Mouse (Mus musculus) spleen, postnatal 10 days (tissue): ENCODE measurements around the gene Pafah1b3.

Source experiments
- DNase-seq, 2 experiments: peaks; one replicate each; pipeline ENCODE4 v3.0.0; 2021 to 2022; ENCODE audit warnings: low spot score in 2 of 2

Gene Pafah1b3

DNA sequence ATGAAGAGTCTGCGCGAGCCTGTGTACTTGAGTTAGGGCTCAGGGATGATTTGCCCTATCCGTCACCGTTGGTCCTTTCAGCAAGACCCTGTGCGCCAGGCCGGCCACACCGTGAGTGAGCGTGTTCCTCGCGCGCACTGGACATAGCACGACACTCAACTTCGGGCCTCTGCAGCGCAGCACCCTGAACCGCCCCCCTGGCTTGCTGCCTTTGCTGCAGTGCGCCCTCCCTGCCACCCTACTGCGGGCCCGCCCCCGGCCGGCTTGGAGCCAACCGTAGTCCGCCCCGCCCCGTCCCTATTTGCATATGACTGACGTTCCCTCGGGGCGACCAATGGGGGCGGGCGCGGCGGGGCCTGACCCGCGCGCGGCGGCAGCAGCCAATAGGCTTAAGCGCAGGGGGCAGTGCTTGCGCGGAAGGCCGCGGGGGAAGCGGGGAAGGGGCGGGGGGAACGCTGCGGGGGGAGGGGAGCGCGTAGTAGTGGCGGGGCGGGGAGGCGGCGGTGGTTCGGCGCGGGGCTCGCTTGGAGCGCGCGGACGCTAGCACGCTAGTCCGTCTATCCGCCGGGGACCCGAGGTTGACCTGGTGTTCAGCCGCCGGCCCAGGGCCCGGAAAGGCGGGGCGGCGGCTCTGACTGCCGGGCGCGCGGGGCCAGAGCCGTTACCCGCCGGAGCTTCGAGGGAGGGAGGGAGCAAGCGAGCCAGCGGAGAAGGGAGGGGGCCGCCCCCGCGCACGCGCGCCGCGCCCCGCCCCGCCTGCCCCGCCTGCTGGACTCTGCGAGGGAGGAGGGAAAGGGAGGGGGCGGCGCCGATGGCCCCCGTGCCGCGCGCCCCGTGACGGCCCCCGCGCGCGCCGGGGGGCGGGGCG lies 15.8 kb downstream of the Pafah1b3 start:
- peak; percentile 96 to 99 for DNase-seq

DNA sequence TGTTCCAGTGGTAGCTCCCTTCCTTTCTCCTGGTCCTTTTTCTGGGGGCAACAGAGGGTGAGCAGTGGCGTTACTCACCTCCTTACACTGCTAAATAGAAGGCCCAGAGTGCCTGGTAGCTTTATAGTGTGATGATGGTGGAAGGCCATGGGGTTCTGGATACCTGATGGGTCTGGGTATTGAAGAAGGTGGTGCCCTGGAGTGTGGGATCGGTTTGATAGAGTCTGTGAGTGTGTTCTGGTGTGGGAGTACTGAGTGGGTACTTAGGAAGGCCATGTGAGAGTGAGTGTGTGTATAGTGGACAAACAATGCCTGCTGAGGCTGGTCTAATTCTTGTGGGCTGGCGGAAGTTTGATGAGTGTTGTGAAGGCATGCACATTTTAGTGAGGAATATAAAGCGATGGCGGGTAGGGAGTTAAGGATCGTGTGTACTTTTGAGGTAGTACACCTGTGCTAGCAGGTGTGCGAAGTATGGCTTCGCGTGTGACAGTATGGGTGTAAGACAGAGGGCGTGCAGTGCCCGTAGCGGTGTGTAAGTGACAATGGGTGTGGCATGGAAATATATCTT lies 16.5 kb downstream of the Pafah1b3 start:
- DNase-seq = peak in 1 of 2 experiments; percentile 37

DNA sequence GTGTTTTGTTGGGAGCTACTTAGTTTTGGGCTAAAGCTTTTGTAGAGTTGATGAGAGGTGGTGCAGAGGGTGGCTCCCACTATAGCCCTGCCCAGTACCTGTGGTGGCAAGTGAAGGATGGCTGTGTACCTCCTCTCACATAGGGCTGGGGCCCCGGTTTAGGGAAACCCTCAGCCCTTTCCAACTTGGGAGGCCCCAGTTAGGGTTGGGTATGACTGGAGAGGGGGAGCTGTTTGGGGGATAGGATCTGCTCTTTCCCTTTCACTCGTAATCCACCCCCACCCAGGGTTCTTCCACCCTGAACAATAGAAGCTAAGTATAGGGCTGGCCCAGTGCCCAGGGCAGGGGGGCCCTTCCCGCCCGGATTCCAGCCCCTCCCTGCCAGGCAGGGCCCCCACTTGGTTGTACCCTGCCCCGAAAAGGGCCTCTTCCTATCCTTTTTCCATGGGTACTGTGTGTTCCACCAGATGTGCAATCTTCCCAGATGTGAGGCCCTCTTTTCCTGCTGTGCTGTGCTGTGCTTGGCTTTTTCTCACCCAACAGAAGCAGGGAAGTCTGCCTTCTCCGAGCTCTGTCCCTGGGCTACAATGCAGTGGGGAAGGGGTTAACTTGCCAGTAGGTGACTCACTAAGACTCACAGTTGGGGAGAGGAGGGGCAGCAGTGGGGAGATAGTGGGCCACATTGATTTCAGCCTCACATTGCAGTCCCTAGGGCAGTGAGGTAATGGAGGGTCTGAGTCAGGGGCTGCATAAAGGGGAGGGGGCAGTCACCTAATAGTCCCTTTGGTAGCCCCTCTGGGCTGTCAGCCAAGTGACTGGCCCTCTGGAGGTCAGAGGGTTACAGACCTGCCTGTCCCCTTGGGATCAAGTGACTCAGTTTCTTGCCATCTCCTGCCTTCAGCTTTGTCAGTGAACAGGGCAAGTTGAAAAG lies 17.7 kb downstream of the Pafah1b3 start:
- peak in 1 of 2 experiments; percentile 74 for DNase-seq

DNA sequence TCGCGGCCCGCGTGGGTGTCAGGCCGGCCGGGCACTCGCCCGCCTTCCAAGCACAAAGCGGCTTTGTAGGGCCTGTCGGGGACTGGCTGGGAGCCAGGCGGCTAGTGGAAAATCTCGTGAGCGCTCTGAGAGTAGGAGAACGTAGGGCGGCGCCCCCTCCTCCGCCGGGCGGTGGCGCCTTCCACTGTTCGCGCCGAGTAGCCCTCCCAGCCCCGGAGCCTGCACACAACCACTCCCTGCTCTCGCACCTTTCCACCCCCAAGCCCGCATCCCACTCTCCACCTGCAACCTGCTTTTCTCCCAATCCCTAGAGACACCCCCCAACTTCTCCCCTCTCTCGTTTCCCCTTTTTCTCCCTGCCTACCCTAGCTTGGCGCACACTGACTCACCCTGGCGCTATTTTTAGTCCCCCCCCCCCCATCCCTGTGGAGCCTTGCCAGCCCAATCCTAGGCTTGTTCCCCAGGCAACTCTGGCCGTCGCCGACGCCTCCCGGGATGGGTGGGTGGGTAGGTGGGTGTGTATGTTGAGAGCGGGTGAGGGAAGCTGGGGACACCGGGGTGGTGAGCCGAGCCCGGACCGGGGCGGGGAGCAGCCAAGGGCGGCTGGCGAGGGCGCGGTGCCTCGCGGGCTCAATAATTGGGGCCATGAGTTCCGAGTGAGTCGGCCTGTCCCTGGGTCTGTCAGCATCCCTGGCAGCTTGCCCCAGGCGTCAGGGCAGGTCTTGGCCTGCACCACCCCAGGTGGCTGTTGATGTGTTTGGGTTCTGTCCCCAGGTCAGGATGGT lies 18.5 kb downstream of the Pafah1b3 start:
- peak; percentile 85 to 87 for DNase-seq

DNA sequence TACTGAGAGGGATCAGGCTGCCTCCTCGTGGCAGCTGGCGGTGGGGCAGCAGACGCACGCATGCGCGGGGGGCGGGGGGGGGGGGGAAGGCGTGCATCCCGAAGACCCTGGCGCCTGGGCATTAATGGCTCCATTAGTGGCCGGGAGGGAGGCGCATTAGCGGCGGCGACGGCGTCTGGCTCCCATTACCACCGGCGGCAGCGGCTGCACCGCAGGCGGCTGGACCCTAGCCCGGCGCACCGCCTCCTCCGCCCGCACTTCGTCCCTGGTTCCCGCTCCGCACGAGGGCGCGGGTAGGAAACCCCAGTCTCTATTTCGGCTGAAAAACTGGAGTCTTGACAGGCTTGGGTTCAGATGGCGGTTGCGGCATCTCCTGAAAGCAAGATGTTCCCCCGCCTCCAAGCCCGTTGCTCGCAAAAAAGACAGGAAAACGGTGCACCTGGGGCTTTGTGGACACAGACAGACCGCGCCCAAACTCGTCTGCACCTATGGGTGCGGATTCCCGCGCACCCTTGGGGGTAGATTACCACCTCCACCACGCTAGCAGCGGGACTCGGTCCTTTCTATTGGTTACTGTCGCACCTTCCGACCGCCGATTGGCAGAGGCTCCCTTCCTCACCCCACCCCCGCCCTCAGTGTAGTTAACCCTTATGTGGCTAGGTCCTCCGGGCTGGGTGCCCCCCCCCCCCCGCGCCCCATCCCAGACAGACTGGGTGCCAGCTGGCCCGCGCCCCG lies 19.3 kb downstream of the Pafah1b3 start:
- DNase-seq = peak; percentile 82 to 88

DNA sequence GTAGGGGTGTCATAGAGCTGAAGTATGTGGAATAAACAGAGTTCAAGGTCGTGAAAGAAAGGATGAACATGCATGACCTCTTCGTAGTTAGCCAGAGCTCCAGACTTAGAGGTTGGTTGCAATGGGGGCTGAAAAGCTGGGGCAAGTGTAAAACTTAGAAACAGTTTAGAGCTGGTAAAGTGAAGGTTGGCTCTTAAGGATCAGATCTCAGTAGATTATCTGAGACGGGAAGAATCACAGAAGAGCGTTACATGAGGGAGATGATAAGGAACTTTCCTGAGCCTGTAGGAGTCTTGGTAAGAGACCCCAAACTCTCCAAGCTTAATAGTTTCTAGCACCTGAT lies 19.8 kb downstream of the Pafah1b3 start:
- no peak for DNase-seq

DNA sequence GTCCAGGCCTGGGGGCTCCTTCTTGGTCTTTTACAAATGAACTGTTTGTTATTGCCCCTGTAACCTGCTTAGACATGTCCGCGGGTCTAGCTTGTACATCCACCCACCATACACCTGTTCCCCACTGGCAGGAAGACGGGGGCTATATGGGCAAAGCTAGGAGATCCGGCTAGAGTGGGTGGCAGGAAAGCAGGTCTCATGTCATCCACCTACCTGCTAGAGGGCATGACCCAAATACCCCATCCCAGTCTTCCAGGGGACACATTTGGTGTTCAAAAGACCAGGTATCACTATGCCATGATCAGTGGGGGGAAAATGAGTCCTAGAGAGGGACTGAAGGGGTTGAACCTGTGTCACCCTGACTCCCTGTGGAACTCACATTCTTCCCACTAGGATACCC lies 20.4 kb downstream of the Pafah1b3 start:
- DNase-seq = peak in 1 of 2 experiments; percentile 18

DNA sequence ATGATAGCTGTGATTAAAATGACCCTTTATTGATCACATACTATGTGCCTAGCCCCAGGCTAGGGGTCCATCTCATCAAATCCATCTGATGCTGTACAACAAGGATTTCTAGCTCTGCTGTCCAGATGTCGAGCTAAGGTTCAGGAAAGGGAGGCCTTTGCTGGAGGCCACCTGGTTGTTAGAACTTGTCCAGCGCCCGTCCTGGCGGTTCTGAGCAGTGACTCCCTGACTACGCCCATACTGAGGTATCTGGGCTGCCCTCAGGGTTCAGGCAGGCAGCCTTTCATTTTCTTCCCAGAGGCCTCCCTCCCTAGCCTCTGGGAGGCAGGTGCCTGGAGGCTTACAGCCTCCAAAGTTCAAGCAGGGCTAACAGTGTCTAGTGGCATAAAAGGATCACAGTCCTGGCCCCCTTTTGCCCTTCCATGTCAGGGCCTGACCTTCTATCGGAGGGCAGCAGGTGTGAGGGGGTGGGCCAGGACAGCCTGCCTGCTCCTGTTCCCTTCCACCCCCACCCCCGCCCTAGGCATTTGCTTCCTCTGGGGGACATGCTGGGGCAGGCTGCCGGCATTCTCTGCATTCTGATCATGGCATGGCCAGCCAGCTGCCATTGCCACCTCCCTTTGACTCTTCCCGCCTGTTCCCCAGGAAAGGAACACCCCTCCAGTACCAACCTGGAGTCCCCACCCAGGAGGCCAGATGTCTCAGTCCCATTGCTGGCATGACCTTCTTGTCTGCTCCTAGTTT lies 22.1 kb downstream of the Pafah1b3 start:
- peak in 1 of 2 experiments; percentile 16 for DNase-seq

DNA sequence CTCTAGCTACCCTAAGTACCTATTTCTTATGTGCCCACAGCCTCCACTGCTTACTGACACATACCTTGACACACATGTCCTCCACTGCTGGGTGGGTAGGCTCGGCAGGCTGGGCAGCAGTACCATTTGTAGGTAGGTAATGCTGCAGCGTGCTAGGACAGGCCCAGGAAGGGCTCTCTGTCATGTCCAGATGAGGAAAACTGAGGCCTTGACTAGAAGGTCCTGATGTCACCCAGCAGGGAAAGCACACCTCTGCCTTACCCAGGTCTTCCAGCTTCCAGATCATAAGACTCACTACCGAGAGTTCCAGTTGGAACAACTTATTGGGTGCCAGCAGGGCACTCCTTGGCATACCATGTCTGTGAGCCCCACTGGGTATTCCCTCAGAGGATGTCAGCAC lies 22.8 kb downstream of the Pafah1b3 start:
- peak in 1 of 2 experiments; percentile 31 for DNase-seq

DNA sequence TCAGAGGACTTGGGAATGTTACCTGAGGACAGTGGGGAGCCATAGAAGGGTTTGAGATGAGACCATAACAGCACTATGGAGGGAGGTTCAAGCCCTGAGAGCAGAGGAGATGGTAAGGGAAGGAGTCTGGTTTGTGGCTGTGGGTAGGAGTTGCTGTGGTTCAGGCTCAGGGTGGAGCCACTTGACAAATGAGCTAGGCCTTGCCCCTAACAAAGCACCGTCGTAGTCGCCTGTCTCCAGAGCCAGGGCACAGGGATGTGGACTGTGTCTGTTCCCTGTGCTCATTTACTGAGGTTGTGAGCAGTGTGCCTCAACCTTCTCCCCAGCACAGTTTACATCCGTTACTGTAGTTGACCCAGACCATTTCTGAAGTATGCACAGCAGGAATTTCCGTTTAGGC lies 23.2 kb downstream of the Pafah1b3 start:
- peak in 1 of 2 experiments; percentile 39 for DNase-seq

DNA sequence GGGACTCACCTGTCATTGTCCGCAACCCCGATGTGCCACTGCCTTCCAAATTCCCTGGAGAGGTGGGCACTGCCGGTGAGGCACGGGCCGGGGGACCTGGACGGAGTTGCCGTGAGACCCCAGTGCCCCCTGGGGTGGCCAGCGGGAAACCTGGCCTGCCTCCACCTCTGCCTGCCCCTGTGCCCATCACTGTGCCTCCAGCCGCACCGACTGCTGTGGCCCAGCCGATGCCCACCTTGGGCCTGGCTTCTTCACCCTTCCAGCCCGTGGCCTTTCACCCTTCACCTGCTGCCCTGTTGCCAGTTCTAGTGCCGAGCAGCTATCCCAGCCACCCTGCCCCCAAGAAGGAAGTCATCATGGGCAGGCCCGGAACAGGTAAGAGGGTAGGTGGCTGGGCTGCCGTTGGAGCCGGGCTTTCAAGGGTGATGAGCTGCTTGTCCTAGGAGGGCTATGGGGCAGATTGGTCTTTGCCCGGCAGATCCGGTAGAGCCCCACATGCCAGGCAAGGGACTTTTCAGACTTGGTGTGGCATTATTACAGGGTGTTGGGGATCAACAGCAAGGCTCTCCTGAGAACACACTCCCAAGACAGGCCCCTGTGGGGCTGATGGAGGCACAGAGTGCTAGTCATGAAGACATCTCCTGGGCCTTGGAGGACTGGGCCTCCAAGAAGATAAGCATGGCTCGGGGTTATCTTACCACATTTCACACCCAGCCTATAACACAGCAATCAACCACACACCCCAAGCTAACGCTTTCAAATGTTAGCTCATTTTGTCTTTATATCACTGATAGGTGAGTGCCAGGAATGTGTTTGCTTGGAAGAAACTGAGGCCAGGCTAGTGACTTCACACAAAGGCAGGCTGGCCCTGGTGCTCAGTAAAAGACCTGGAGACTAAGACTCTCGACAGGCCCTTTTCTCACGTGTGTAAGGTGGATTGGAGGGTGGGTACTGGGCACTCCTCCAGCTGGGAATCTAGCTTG lies 24.2 kb downstream of the Pafah1b3 start:
- peak; percentile 34 to 42 for DNase-seq

DNA sequence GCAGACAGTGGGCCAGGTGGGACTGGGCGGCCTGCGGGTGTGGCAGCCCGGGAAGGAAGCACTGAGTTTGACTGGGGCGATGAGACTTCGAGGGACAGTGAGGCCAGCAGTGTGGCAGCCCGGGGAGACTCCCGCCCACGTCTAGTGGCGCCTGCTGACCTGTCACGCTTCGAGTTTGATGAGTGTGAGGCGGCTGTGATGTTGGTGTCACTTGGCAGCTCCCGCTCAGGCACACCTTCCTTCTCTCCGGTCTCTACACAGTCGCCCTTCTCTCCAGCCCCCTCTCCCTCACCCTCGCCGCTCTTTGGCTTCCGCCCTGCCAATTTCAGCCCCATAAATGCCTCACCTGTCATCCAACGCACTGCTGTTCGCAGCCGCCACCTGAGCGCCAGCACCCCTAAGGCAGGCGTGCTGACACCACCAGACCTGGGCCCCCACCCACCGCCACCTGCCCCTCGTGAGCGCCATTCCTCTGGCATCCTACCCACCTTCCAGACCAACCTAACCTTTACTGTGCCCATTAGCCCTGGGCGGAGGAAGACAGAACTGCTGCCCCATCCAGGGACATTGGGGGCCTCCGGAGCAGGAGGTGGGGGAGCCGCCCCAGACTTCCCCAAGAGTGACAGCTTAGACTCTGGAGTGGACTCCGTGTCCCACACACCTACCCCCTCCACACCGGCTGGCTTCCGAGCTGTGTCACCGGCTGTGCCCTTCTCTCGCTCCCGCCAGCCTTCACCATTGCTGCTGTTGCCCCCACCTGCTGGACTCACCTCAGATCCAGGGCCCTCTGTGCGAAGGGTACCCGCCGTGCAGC lies 25.1 kb downstream of the Pafah1b3 start:
- peak in 1 of 2 experiments; percentile 4 for DNase-seq

DNA sequence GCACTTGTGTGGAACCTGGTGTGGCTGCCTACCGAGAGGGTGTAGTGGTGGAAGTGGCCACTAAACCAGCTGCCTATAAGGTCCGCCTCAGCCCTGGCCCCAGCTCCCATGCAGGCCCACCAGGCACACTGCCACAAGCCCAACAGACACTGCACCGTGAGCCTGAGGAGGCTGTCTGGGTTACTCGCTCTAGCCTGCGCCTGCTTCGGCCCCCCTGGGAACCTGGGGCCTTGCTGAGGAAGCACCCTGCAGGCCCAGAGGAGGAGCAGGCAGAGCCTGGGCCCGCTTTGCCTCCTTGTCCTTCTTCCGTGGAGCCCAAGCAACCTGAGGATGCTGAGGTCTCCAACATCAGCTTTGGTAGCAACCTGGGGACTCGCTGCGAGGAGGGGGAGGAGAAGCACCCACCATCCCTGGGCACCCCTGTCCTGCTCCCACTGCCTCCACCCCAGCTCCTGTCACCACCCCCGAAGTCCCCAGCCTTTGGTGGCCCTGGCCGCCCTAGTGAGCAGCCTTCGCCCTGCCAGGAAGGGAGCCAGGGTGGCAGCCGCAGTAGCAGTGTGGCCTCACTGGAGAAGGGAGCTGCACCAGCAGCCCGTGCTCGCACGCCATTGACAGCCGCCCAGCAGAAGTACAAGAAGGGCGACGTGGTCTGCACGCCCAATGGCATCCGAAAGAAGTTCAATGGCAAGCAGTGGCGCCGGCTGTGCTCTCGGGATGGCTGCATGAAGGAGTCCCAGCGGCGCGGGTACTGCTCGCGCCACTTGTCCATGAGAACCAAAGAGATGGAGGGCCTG lies 25.9 kb downstream of the Pafah1b3 start:
- DNase-seq = peak; percentile 14 to 23

DNA sequence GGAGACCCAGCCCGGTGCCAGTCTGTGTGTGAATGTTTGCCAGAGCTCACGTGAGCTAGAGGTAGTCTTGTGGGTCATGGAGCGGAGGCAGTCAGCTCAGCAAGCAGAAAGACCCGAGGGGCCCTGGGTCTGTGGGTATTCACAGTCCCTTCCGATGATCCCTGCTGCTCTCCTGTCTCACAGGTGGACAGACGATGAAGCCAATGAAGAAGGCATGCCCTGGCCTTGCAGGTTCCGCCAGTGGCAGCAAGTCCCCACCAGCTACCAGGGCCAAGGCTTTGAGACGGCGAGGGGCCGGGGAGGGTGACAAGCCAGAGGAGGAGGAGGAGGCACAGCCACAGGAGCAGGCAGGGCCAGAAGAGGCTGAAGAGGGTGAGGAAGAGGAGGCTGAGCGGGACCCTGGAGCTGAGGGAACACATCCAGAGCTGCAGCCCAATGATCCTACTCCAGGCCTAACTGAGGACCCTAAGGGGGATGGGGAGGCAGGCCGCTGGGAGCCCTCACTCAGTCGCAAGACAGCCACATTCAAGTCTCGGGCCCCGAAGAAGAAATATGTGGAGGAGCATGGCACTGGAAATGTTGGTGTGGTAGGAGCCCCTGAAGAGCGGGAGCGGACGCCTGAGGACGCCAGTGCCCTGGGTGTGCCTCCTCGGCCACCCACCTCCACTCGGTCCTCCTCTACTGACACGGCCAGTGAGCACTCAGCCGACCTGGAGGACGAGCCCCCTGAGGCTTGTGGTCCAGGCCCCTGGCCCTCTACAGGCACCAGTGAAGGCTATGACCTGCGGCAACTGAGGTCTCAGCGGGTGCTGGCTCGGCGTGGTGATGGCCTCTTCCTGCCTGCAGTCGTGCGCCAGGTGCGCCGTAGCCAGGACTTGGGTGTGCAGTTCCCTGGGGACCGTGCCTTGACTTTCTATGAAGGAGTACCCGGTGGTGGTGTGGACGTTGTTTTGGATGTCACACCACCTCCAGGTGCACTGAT lies 26.8 kb downstream of the Pafah1b3 start:
- peak; percentile 16 to 26 for DNase-seq

DNA sequence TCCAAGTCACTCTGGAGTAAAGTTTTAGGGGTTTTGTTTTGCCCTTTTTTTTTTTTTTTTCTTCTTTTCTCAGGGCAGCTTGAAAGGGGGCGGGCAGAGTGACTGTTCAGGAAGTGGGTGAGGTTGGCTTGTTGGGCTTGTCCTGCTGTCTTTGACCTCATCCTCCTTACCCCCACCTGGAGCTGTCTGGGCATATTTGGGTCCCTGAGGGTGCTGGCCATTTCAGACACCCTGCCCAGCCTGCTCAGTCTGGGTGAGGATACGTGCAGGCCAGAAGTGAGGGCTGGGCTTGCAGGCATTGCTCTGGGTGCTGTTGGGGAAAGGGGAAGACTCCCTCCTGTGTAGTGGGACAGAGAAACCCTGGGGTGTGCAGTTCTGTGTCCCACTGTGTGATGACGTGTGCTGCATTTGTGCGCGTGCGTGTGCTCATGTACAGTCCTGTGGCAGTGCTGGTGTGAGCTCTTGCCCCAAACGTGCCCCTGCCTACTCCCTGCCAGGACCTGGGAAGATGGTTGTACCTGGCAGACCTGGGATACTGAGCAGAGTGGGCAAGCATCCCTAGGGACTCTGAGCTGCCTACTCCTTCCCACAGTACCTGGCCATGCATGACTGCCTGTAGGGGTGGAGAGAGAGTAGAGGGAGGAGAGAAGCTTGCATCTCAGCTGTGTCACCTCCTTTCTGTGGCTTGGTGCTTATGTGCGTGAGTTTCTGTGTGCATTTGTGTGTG lies 28.1 kb downstream of the Pafah1b3 start:
- DNase-seq = peak in 1 of 2 experiments; percentile 41
